Mouse (Mus musculus): Measurements from ENCODE around the gene Rab34. TPM values are rescaled to one million over a fixed set of nuclear protein-coding genes. Genes with fewer than 3 reads are reported as not detected.

Gene Rab34
- polyA plus RNA-seq, 1 experiment: 18.5 TPM

DNA sequence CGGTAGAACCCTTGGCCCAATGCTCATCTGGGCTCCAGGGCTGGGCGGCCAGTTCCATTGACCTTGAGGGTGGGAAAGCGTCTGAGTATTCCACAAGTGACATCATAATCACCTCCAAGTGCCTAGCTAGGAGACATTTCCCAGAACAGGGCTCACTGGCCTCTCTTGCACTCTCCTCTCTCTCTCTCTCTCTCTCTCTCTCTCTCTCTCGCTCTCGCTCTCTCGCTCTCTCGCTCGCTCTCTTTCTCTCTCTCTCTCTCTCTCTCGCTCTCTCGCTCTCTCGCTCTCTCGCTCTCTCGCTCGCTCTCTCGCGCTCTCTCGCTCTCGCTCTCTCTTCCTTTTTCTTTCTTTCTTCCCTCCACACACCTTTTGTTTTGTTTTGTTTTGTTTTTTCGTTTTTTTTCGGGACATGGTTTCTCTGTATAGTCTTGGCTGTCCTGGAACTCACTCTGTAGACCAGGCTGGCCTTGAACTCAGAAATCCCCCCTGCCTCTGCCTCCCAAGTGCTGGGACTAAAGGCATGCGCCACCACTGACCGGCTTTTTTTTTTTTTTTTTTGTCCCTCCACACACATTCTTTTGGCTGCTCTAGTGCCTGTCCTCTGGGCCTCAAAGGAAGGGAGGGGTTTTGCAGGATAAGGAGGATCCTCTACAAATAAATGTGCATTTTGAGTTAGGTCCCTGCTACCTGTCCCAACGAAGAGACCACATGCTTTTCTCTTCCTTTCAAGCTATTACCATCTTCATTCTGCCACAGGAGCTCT, 7.1 kb downstream of the Rab34 start:
- Histone ChIP-seq H3K27ac (ENCODE audit: control insufficient read depth, insufficient read depth, low read length) (no peak overlapping the region), H3K4me1 (replicated peaks; ENCODE audit: control insufficient read depth, insufficient read depth, low read length) (peaks cover 10% of the 10 kb centered on the region), H3K36me3 (ENCODE audit: control insufficient read depth, insufficient read depth, low read length) (no peaks in the 10 kb centered on the region), H3K4me3 (ENCODE audit: control insufficient read depth, insufficient read depth, low read length) (peak overlapping the region; percentile 53), H3K27me3 (ENCODE audit: control insufficient read depth, insufficient read depth, low read length) (no peaks in the 10 kb centered on the region; the same call in 1 of the 2 replicates)
- 73% methylated on average over 23 of the region's 23 CpGs for WGBS
- DNase-seq: no peak
- TF ChIP-seq POLR2A (IDR thresholded peaks at IDR 0.05; ENCODE audit: control insufficient read depth, extremely low read depth, insufficient read depth, low read length, poor library complexity) (no peak), CTCF (IDR thresholded peaks at IDR 0.05; ENCODE audit: borderline replicate concordance, control insufficient read depth, extremely low read depth, insufficient read depth, low read length, poor library complexity) (no peak)

DNA sequence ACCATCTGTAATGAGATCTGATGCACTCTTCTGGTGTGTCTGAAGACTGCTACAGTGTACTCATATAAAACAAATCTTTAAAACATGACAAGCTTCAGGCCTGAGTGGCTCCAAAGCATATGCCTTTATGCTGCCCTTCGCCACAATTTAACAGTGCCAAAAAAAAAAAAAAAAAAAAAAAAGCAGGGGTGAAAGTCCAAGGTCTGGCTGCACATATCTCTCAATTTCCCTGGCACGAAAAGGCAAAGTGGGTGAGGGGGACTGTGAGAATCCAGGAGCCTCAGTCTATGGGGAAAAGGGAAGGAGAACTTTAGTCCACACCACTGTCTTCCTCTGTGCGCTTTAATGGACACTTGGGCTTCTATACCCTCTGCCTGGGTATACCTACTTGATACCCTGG, 14.1 kb downstream of the Rab34 start:
- H3K4me3 ChIP-seq (ENCODE audit: control insufficient read depth, insufficient read depth, low read length): no peak overlapping the region
- no peaks in the 10 kb centered on the region for H3K27me3 ChIP-seq (ENCODE audit: control insufficient read depth, insufficient read depth, low read length)
- 96% methylated on average over 3 of the region's 3 CpGs for WGBS
- H3K27ac ChIP-seq (ENCODE audit: control insufficient read depth, insufficient read depth, low read length): no peak overlapping the region
- no peak for DNase-seq
- TF ChIP-seq POLR2A (IDR thresholded peaks at IDR 0.05; ENCODE audit: control insufficient read depth, extremely low read depth, insufficient read depth, low read length, poor library complexity): no peak
- H3K4me1 ChIP-seq (replicated peaks; ENCODE audit: control insufficient read depth, insufficient read depth, low read length): no peaks in the 10 kb centered on the region
- H3K36me3 ChIP-seq (ENCODE audit: control insufficient read depth, insufficient read depth, low read length): peaks cover 22% of the 10 kb centered on the region

DNA sequence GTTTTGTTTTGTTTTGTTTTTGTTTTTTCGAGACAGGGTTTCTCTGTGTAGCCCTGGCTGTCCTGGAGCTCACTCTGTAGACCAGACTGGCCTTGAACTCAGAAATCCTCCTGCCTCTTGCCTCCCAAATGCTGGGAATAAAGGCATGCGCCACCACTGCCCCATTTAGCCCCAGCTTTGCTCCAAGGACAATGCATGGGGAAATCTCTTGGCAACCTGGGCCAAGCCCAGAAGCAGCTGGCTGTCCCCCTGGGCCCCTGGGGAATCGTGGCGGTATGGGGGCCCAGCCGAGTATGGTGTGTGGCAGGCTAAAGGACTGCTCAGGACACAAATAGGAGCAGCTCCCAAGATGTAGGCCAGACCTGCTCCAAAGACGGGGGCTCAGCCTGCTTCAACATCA, 16.1 kb downstream of the Rab34 start:
- no peak for DNase-seq
- H3K4me3 ChIP-seq (ENCODE audit: control insufficient read depth, insufficient read depth, low read length): no peak overlapping the region
- no peaks in the 10 kb centered on the region for H3K4me1 ChIP-seq (replicated peaks; ENCODE audit: control insufficient read depth, insufficient read depth, low read length)
- H3K36me3 ChIP-seq (ENCODE audit: control insufficient read depth, insufficient read depth, low read length): peaks cover 41% of the 10 kb centered on the region
- H3K27me3 ChIP-seq (ENCODE audit: control insufficient read depth, insufficient read depth, low read length): no peaks in the 10 kb centered on the region
- TF ChIP-seq POLR2A (IDR thresholded peaks at IDR 0.05; ENCODE audit: control insufficient read depth, extremely low read depth, insufficient read depth, low read length, poor library complexity): no peak
- no peak for TF ChIP-seq CTCF (IDR thresholded peaks at IDR 0.05; ENCODE audit: borderline replicate concordance, control insufficient read depth, extremely low read depth, insufficient read depth, low read length, poor library complexity)
- H3K27ac ChIP-seq (ENCODE audit: control insufficient read depth, insufficient read depth, low read length): no peak overlapping the region
- WGBS: 96% methylated on average over 6 of the region's 6 CpGs

DNA sequence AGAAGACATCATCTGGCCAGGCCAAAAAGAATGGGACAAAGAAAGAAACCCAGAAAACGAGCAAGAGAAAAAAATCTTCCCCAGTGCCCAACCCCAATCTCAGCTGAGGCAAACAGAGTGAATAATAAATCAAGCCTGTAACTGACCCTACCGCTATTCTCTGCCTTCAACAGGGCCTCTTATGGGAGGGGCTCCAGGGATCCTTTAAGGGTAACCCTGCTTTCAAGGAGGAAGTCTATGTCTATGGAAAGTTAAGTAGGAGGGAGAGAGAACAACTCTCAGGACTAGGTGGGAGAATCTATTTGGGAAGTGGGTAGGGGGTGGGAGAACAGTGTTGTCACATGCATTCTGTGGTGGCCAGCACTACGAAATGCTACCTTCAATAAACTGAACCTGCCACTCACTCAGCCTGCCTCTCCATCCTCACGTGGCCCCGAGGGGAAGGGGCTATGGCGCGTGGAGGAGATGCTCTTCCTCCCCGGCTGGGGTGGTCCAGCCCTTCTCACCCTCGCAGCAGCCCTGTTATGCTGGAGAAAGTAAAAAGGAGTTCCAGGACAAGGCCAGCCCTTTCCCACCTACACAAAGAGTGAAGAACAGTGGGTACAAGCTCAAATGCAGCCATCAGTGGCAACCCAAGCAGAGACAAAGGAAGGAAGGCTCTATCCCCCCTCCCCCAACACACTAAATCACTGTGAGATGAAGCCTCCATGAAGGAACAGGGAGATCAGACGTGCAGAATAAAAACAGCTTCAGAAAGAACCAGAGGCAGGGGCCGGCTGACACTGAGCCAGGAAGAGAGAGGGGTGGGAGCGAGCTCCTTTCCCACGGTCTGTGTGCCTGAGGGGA, 17.4 kb downstream of the Rab34 start:
- no peaks in the 10 kb centered on the region for H3K27me3 ChIP-seq (ENCODE audit: control insufficient read depth, insufficient read depth, low read length)
- TF ChIP-seq POLR2A (IDR thresholded peaks at IDR 0.05; ENCODE audit: control insufficient read depth, extremely low read depth, insufficient read depth, low read length, poor library complexity) (no peak), CTCF (IDR thresholded peaks at IDR 0.05; ENCODE audit: borderline replicate concordance, control insufficient read depth, extremely low read depth, insufficient read depth, low read length, poor library complexity) (no peak)
- no peak overlapping the region for H3K27ac ChIP-seq (ENCODE audit: control insufficient read depth, insufficient read depth, low read length)
- no peak for DNase-seq
- peaks cover 54% of the 10 kb centered on the region for H3K36me3 ChIP-seq (ENCODE audit: control insufficient read depth, insufficient read depth, low read length)
- WGBS: 93% methylated on average over 13 of the region's 13 CpGs
- no peaks in the 10 kb centered on the region for H3K4me1 ChIP-seq (replicated peaks; ENCODE audit: control insufficient read depth, insufficient read depth, low read length)
- H3K4me3 ChIP-seq (ENCODE audit: control insufficient read depth, insufficient read depth, low read length): no peak overlapping the region

DNA sequence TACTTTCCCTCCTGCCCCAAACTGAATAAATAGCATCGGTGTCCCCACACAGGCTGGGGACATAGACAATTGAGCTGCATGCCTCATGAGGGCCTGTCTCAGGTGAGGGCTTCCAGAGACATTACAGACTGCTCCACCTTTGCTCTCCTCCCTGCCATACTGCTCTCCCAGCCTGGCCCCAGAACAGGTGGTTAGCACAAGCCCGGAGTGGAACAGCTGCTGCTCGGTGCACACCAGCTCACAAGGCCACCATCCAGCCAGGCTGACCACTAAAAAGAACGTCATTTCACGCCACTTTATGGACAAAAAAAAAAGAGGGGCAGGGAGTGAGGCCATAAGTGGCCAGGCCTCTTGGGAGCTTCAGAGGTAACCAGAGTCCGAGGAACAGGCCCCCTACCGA, 19.0 kb downstream of the Rab34 start:
- DNase-seq: no peak
- Histone ChIP-seq H3K4me3 (ENCODE audit: control insufficient read depth, insufficient read depth, low read length) (no peak overlapping the region), H3K27ac (ENCODE audit: control insufficient read depth, insufficient read depth, low read length) (no peak overlapping the region), H3K27me3 (ENCODE audit: control insufficient read depth, insufficient read depth, low read length) (no peaks in the 10 kb centered on the region), H3K36me3 (ENCODE audit: control insufficient read depth, insufficient read depth, low read length) (peaks cover 70% of the 10 kb centered on the region), H3K4me1 (replicated peaks; ENCODE audit: control insufficient read depth, insufficient read depth, low read length) (no peaks in the 10 kb centered on the region)
- WGBS: 96% methylated on average over 7 of the region's 7 CpGs
- TF ChIP-seq CTCF (IDR thresholded peaks at IDR 0.05; ENCODE audit: borderline replicate concordance, control insufficient read depth, extremely low read depth, insufficient read depth, low read length, poor library complexity) (no peak), POLR2A (IDR thresholded peaks at IDR 0.05; ENCODE audit: control insufficient read depth, extremely low read depth, insufficient read depth, low read length, poor library complexity) (no peak)

DNA sequence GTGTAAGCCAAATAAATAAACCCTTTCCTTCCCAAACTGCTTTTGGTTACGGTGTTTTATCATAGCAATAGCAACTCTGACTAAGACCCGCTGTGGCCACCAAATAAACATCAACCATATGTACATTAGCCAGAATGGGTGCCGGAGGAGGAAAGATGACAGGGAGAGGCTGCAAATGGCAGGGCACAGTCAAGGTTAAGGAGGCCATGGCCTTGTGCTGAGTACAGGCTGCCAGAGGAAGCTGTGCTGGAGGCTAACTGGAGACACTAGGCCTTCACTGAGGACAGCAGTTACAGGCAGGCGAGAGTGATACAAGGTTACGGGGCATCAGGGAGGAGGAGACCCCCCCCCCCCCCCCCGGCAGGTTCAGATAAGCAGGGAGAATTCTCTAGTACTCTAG, 21.7 kb downstream of the Rab34 start:
- Histone ChIP-seq H3K36me3 (ENCODE audit: control insufficient read depth, insufficient read depth, low read length) (peaks cover 92% of the 10 kb centered on the region), H3K4me3 (ENCODE audit: control insufficient read depth, insufficient read depth, low read length) (no peak overlapping the region), H3K27me3 (ENCODE audit: control insufficient read depth, insufficient read depth, low read length) (no peaks in the 10 kb centered on the region), H3K27ac (ENCODE audit: control insufficient read depth, insufficient read depth, low read length) (no peak overlapping the region), H3K4me1 (replicated peaks; ENCODE audit: control insufficient read depth, insufficient read depth, low read length) (no peaks in the 10 kb centered on the region)
- 97% methylated on average over 6 of the region's 6 CpGs for WGBS
- TF ChIP-seq POLR2A (IDR thresholded peaks at IDR 0.05; ENCODE audit: control insufficient read depth, extremely low read depth, insufficient read depth, low read length, poor library complexity) (no peak), CTCF (IDR thresholded peaks at IDR 0.05; ENCODE audit: borderline replicate concordance, control insufficient read depth, extremely low read depth, insufficient read depth, low read length, poor library complexity) (no peak)
- no peak for DNase-seq
